8 mouse cellular contexts compared by ENCODE assay signal in the genomic region with DNA sequence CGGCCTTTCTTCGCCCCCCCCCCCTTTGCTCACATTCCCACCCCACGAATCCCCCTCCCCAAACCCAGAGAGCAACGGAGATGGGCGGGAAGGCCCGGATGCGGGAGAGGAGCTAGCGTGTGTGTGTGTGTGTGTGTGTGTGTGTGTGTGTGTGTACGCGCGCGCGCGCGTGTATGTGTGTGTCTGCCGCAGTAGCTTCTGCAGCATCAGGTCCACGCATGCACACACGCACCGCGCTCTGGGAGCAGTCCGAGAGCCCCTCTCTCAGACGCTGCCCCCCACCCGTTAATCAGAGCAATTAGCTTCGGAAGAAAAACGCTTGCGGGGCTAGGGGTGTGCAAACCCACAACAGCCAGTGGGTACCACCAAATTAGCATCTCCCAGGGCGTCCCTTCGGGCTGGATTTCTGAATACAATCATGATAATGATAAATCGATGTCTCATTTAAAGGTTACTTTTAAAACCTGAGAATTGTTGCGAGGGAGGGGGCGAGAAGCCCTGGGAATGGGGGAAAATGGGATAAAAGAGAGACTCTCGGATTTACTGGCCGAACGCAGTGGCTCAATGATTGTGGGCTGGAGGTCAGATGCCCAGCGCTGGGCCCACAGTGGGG. TPM values are rescaled to one million over a fixed set of nuclear protein-coding genes. Genes with fewer than 3 reads are reported as not detected.
DNase-seq lines count a peak whose midpoint lies in the region; ATAC-seq lines count a peak whose summit lies in the region.

No protein-coding gene starts in this region.

- no peak overlapping the region for H3K9ac ChIP-seq in kidney, embryonic 14.5 days (ENCODE audit: low read depth, low read length)
- H3K9ac ChIP-seq in hindbrain, embryonic 13.5 days = peak overlapping the region; percentile 74
- peak overlapping the region; percentile 92 for H3K9ac ChIP-seq in midbrain, embryonic 16.5 days (ENCODE audit: low read depth, low read length)

- no peak overlapping the region for H3K27ac ChIP-seq in kidney, embryonic 14.5 days (ENCODE audit: low read depth, low read length)
- peak overlapping the region; percentile 96 for H3K27ac ChIP-seq in hindbrain, embryonic 13.5 days
- peak overlapping the region; percentile 94 for H3K27ac ChIP-seq in midbrain, embryonic 16.5 days (ENCODE audit: low read length)

- no peaks in the 10 kb centered on the region for H3K36me3 ChIP-seq in kidney, embryonic 14.5 days (ENCODE audit: control insufficient read depth, insufficient read depth, low read length)
- H3K36me3 ChIP-seq in hindbrain, embryonic 13.5 days = no peaks in the 10 kb centered on the region
- no peaks in the 10 kb centered on the region for H3K36me3 ChIP-seq in midbrain, embryonic 16.5 days (ENCODE audit: control insufficient read depth, insufficient read depth, low read length)

- H3K9me3 ChIP-seq in kidney, embryonic 14.5 days (ENCODE audit: control insufficient read depth, low read length) = no peaks in the 10 kb centered on the region
- H3K9me3 ChIP-seq in hindbrain, embryonic 13.5 days = no peaks in the 10 kb centered on the region
- no peaks in the 10 kb centered on the region for H3K9me3 ChIP-seq in midbrain, embryonic 16.5 days (replicated peaks; ENCODE audit: control insufficient read depth, low read length, poor library complexity, severe bottlenecking)

- ATAC-seq in kidney, embryonic 14.5 days (ENCODE audit: low FRiP score, low TSS enrichment) = no peak
- ATAC-seq in hindbrain, embryonic 13.5 days (ENCODE audit: low FRiP score) = peak; percentile 66
- peak; percentile 61 for ATAC-seq in midbrain, embryonic 16.5 days

- peak overlapping the region; percentile 34 for H3K4me3 ChIP-seq in kidney, embryonic 14.5 days (ENCODE audit: low read length)
- peak overlapping the region; percentile 35 for H3K4me3 ChIP-seq in hindbrain, embryonic 13.5 days
- peak overlapping the region; percentile 46 for H3K4me3 ChIP-seq in midbrain, embryonic 16.5 days (ENCODE audit: low read depth, low read length)

- H3K27me3 ChIP-seq in kidney, embryonic 14.5 days (ENCODE audit: control insufficient read depth, insufficient read depth, low read length) = peaks cover 87% of the 10 kb centered on the region
- H3K27me3 ChIP-seq in hindbrain, embryonic 13.5 days = peaks cover 72% of the 10 kb centered on the region
- H3K27me3 ChIP-seq in midbrain, embryonic 16.5 days (ENCODE audit: control insufficient read depth, insufficient read depth, low read depth, low read length) = peaks cover 33% of the 10 kb centered on the region

- H3K4me2 ChIP-seq in kidney, embryonic 14.5 days (replicated peaks; ENCODE audit: low read depth, low read length) = peak overlapping the region; percentile 70
- peak overlapping the region; percentile 88 for H3K4me2 ChIP-seq in hindbrain, embryonic 13.5 days
- peak overlapping the region; percentile 97 for H3K4me2 ChIP-seq in midbrain, embryonic 16.5 days (ENCODE audit: low read length)

- no peak for DNase-seq in kidney, postnatal 36 days
- DNase-seq in A20 (ENCODE audit: low read depth, low spot score) (peak; percentile 69), ZHBTc4 (ENCODE audit: low read depth, low spot score) (peak; percentile 36)
- no peak for DNase-seq in yolk sac, embryonic 10.5 days (ENCODE audit: low spot score)
- no peak for DNase-seq in lung, postnatal 14 days

- H3K4me1 ChIP-seq in kidney, embryonic 14.5 days (ENCODE audit: control insufficient read depth, insufficient read depth, low read length) = peaks cover 30% of the 10 kb centered on the region; the same call in 1 of the 2 replicates
- H3K4me1 ChIP-seq in hindbrain, embryonic 13.5 days (replicated peaks) = peaks cover 66% of the 10 kb centered on the region
- peaks cover 49% of the 10 kb centered on the region for H3K4me1 ChIP-seq in midbrain, embryonic 16.5 days (ENCODE audit: control insufficient read depth, insufficient read depth, low read length)

- under 1% methylated on average over 33 of the region's 35 CpGs for whole genome bisulfite sequencing in kidney, embryonic 14.5 days
- WGBS in hindbrain, embryonic 13.5 days = 0% methylated on average over 33 of the region's 35 CpGs
- WGBS in midbrain, embryonic 16.5 days = under 1% methylated on average over 33 of the region's 35 CpGs

RNA-seq across cellular contexts. Expression of a gene that starts 13.1 kb away (rescaled TPM):
- 7.8 and 10.9 TPM in 2 replicates for polyA plus RNA-seq in kidney, embryonic 14.5 days (2014; fragmentation: Nextera tagmentation; extraction: Ambion mirVana)
- polyA plus RNA-seq in hindbrain, embryonic 13.5 days (2015; fragmentation: Nextera tagmentation; extraction: Ambion mirVana) = 10.0 and 11.1 TPM in 2 replicates
- polyA plus RNA-seq in midbrain, embryonic 16.5 days (2015; fragmentation: Nextera tagmentation; extraction: Ambion mirVana) = 8.5 and 8.6 TPM in 2 replicates

RNA-seq across cellular contexts. Expression of a gene that starts 31.1 kb away (rescaled TPM):
- 19.9 and 38.2 TPM in 2 replicates for polyA plus RNA-seq in kidney, embryonic 14.5 days (2014; fragmentation: Nextera tagmentation; extraction: Ambion mirVana)
- polyA plus RNA-seq in hindbrain, embryonic 13.5 days (2015; fragmentation: Nextera tagmentation; extraction: Ambion mirVana) = 20.3 and 24.2 TPM in 2 replicates
- polyA plus RNA-seq in midbrain, embryonic 16.5 days (2015; fragmentation: Nextera tagmentation; extraction: Ambion mirVana) = 13.3 and 18.0 TPM in 2 replicates

RNA-seq across cellular contexts. Expression of a gene that starts 32.2 kb away (rescaled TPM):
- polyA plus RNA-seq in kidney, embryonic 14.5 days (2014; fragmentation: Nextera tagmentation; extraction: Ambion mirVana) = 4.9 and 8.3 TPM in 2 replicates
- 14.1 and 15.8 TPM in 2 replicates for polyA plus RNA-seq in hindbrain, embryonic 13.5 days (2015; fragmentation: Nextera tagmentation; extraction: Ambion mirVana)
- polyA plus RNA-seq in midbrain, embryonic 16.5 days (2015; fragmentation: Nextera tagmentation; extraction: Ambion mirVana) = 23.9 and 25.6 TPM in 2 replicates

Comparison
In these comparisons a context has a peak if more than half of its experiments do, and no peak if none do; other contexts are left out.
1. DNase-seq: peak in A20 (single experiment) and ZHBTc4 (single experiment); none in kidney, postnatal 36 days (0 of 2), yolk sac, embryonic 10.5 days (single experiment) and lung, postnatal 14 days (single experiment).
2. Peak in every context shown above with its lines, with median percentiles within 50 percentile points of each other: H3K4me2 ChIP-seq and H3K4me3 ChIP-seq.